Mouse (Mus musculus): Measurements from ENCODE around the gene H2-DMb1. TPM values are rescaled to one million over a fixed set of nuclear protein-coding genes. Genes with fewer than 3 reads are reported as not detected.

The H2-DMb1 gene
- polyA plus RNA-seq, 1 experiment from 2014 or later = 0.29 TPM

DNA sequence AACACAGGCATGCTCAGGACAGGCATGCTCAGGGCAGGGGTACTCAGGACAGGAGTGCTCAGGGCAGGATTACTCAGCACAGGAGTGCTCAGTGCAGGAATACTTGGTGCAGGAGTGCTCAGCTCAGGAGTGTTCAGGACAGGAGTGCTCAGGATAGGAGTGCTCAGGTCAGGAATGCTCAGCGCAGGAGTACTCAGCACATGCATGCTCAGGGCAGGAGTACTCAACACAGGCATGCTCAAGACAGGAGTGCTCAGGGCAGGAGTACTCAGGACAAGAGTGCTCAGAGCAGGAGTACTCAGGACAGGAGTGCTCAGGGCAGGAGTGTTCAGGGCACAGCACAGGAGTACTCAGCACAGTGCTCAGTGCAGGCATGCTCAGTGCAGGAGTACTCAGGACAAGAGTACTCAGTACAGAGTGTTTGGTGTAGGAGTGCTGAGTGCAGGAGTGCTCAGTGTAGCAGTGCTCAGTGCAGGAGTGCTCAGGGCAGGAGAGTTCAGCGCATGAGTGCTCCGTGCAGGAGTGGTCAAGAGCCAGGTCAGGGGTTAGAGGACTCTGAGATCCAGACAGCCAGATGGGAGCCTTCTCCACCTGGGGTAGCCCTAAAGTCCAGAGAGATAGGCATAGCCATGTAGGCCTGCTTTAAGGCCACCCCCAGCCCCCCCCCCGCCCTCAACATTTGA lies 50.0 kb downstream of the H2-DMb1 start:
- no peak overlapping the region for H3K27ac ChIP-seq (ENCODE audit: low read depth, low read length)
- H3K4me2 ChIP-seq = no peak overlapping the region
- no peak overlapping the region for H3K4me3 ChIP-seq (ENCODE audit: low read depth, low read length)
- WGBS (ENCODE audit: insufficient replicate concordance) = 74% methylated on average over 4 of the region's 4 CpGs
- H3K27me3 ChIP-seq (ENCODE audit: control insufficient read depth, insufficient read depth, low read length) = peaks cover 60% of the 10 kb centered on the region
- no peak overlapping the region for H3K9ac ChIP-seq (ENCODE audit: low read depth, low read length)
- ATAC-seq (replicated peaks; ENCODE audit: insufficient number of reproducible peaks, low FRiP score, low TSS enrichment) = no peak
- H3K36me3 ChIP-seq (ENCODE audit: control insufficient read depth, insufficient read depth, low read length) = no peaks in the 10 kb centered on the region
- no peaks in the 10 kb centered on the region for H3K9me3 ChIP-seq (replicated peaks; ENCODE audit: control insufficient read depth, low read length)
- H3K4me1 ChIP-seq (ENCODE audit: control insufficient read depth, insufficient read depth, low read length) = peaks cover 11% of the 10 kb centered on the region; the same call in 1 of the 2 replicates

- H3K27ac ChIP-seq (ENCODE audit: low read depth, low read length) = no peak within 1 kb of the TSS
- H3K9me3 ChIP-seq (replicated peaks; ENCODE audit: control insufficient read depth, low read length) = no peaks in the 10 kb centered on the region
- H3K27me3 ChIP-seq (ENCODE audit: control insufficient read depth, insufficient read depth, low read length) = peaks cover 58% of the 10 kb centered on the region
- H3K36me3 ChIP-seq (ENCODE audit: control insufficient read depth, insufficient read depth, low read length) = no peaks in the 10 kb centered on the region
- peak within 1 kb of the TSS; percentile 97 for H3K4me2 ChIP-seq
- no peak for ATAC-seq (replicated peaks; ENCODE audit: insufficient number of reproducible peaks, low FRiP score, low TSS enrichment)
- 58% methylated on average over 5 of the region's 5 CpGs for WGBS (ENCODE audit: insufficient replicate concordance)
- peaks cover 11% of the 10 kb centered on the region; the same call in 1 of the 2 replicates for H3K4me1 ChIP-seq (ENCODE audit: control insufficient read depth, insufficient read depth, low read length)
- peak within 1 kb of the TSS; percentile 63; the same call in 1 of the 2 replicates for H3K9ac ChIP-seq (ENCODE audit: low read depth, low read length)
- H3K4me3 ChIP-seq (ENCODE audit: low read depth, low read length) = peak within 1 kb of the TSS; percentile 81
These were observed 50.6 kb downstream of the H2-DMb1 start, which contains the start of gene Tap2 for GRCm38 (mm10) chr17:34203444-34203843. Gene Tap2 (plus strand): TSS chr17:34203527.

- H3K27me3 ChIP-seq (ENCODE audit: control insufficient read depth, insufficient read depth, low read length) = peaks cover 48% of the 10 kb centered on the region
- H3K4me3 ChIP-seq (ENCODE audit: low read depth, low read length) = peak overlapping the region; percentile 81
- H3K36me3 ChIP-seq (ENCODE audit: control insufficient read depth, insufficient read depth, low read length) = no peaks in the 10 kb centered on the region
- ATAC-seq (replicated peaks; ENCODE audit: insufficient number of reproducible peaks, low FRiP score, low TSS enrichment) = no peak
- H3K9ac ChIP-seq (ENCODE audit: low read depth, low read length) = peak overlapping the region; percentile 63
- no peak overlapping the region for H3K27ac ChIP-seq (ENCODE audit: low read depth, low read length)
- peak overlapping the region; percentile 97 for H3K4me2 ChIP-seq
- 1% methylated on average over 44 of the region's 44 CpGs for WGBS (ENCODE audit: insufficient replicate concordance)
- H3K9me3 ChIP-seq (replicated peaks; ENCODE audit: control insufficient read depth, low read length) = no peaks in the 10 kb centered on the region
- H3K4me1 ChIP-seq (ENCODE audit: control insufficient read depth, insufficient read depth, low read length) = peaks cover 11% of the 10 kb centered on the region; the same call in 1 of the 2 replicates
These were observed 51.6 kb downstream of the H2-DMb1 start for GRCm38 (mm10) chr17:34204303-34205010.

DNA sequence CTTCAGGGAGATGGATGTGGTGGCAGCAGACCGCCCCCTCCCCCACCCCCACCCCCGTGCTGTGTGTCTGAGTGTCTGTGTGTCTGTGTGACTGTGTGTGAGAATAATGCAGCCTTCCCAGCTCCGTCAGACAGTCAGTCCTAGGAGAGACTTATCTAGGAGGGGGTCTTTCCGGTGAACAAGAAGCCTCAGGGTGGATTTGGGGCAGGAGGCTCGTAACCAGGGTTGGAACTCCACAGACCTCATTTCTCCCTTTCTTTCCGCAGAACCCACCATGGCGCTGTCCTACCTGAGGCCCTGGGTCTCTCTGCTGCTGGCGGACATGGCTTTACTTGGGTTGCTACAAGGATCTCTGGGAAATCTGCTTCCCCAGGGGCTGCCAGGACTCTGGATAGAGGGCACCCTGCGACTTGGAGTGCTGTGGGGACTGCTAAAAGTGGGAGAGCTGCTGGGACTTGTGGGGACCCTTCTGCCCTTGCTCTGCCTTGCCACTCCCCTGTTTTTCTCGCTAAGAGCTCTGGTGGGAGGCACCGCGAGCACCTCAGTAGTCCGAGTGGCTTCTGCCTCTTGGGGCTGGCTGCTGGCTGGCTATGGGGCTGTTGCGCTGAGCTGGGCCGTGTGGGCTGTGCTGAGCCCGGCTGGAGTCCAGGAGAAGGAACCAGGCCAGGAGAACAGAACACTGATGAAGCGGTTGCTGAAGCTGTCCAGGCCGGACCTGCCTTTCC lies 52.3 kb downstream of the H2-DMb1 start:
- no peak; the same call in 1 of the 2 replicates for ATAC-seq (replicated peaks; ENCODE audit: insufficient number of reproducible peaks, low FRiP score, low TSS enrichment)
- Histone ChIP-seq H3K9ac (ENCODE audit: low read depth, low read length) (peak overlapping the region; percentile 63), H3K36me3 (ENCODE audit: control insufficient read depth, insufficient read depth, low read length) (no peaks in the 10 kb centered on the region), H3K4me1 (ENCODE audit: control insufficient read depth, insufficient read depth, low read length) (peaks cover 11% of the 10 kb centered on the region; the same call in 1 of the 2 replicates), H3K4me2 (peak overlapping the region; percentile 97), H3K9me3 (replicated peaks; ENCODE audit: control insufficient read depth, low read length) (no peaks in the 10 kb centered on the region; the same call in 1 of the 2 replicates), H3K4me3 (ENCODE audit: low read depth, low read length) (peak overlapping the region; percentile 81), H3K27ac (ENCODE audit: low read depth, low read length) (no peak overlapping the region), H3K27me3 (ENCODE audit: control insufficient read depth, insufficient read depth, low read length) (peaks cover 45% of the 10 kb centered on the region)
- 12% methylated on average over 18 of the region's 18 CpGs for WGBS (ENCODE audit: insufficient replicate concordance)

GRCm38 (mm10) chr17:34205746-34206176 lies 52.9 kb downstream of the H2-DMb1 start:
- H3K9ac ChIP-seq (ENCODE audit: low read depth, low read length) = no peak overlapping the region
- ATAC-seq (replicated peaks; ENCODE audit: insufficient number of reproducible peaks, low FRiP score, low TSS enrichment) = no peak

DNA sequence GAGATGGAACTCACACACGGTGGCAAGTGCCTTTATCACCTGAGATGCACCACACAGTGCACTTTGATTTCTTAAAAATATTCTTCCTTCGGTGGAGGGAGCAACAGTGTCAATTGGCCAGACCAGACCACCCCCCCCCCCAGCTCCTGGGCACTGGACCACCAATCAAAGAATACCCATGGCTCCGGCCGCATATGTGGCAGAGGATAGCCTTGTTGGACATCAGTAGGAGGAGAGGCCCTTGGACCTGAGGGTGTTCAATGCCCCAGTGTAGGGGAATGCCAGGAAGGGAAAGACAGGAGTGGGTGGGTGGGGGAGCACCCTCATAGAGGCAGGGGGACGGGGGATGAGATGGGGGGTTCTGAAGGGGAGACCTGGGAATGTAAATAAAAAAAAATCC lies 53.9 kb downstream of the H2-DMb1 start:
- H3K9ac ChIP-seq (ENCODE audit: low read depth, low read length) = no peak overlapping the region
- peaks cover 11% of the 10 kb centered on the region; the same call in 1 of the 2 replicates for H3K4me1 ChIP-seq (ENCODE audit: control insufficient read depth, insufficient read depth, low read length)
- no peak for ATAC-seq (replicated peaks; ENCODE audit: insufficient number of reproducible peaks, low FRiP score, low TSS enrichment)
- H3K36me3 ChIP-seq (ENCODE audit: control insufficient read depth, insufficient read depth, low read length) = no peaks in the 10 kb centered on the region
- no peak overlapping the region for H3K4me2 ChIP-seq
- no peak overlapping the region for H3K4me3 ChIP-seq (ENCODE audit: low read depth, low read length)
- WGBS (ENCODE audit: insufficient replicate concordance) = 77% methylated on average over 5 of the region's 5 CpGs
- H3K27ac ChIP-seq (ENCODE audit: low read depth, low read length) = no peak overlapping the region
- peaks cover 46% of the 10 kb centered on the region for H3K27me3 ChIP-seq (ENCODE audit: control insufficient read depth, insufficient read depth, low read length)
- H3K9me3 ChIP-seq (replicated peaks; ENCODE audit: control insufficient read depth, low read length) = no peaks in the 10 kb centered on the region; the same call in 1 of the 2 replicates

More at GRCm38 (mm10) chr17:34205746-34206176, 52.9 kb downstream of the H2-DMb1 start:
- no peak overlapping the region for H3K27ac ChIP-seq (ENCODE audit: low read depth, low read length)
- 11% methylated on average over 9 of the region's 9 CpGs for WGBS (ENCODE audit: insufficient replicate concordance)
- H3K4me1 ChIP-seq (ENCODE audit: control insufficient read depth, insufficient read depth, low read length) = peaks cover 11% of the 10 kb centered on the region; the same call in 1 of the 2 replicates
- H3K9me3 ChIP-seq (replicated peaks; ENCODE audit: control insufficient read depth, low read length) = no peaks in the 10 kb centered on the region; the same call in 1 of the 2 replicates
- H3K36me3 ChIP-seq (ENCODE audit: control insufficient read depth, insufficient read depth, low read length) = no peaks in the 10 kb centered on the region
- peak overlapping the region; percentile 81 for H3K4me3 ChIP-seq (ENCODE audit: low read depth, low read length)
- peaks cover 44% of the 10 kb centered on the region for H3K27me3 ChIP-seq (ENCODE audit: control insufficient read depth, insufficient read depth, low read length)
- peak overlapping the region; percentile 97 for H3K4me2 ChIP-seq

GRCm38 (mm10) chr17:34207456-34207855 lies 54.6 kb downstream of the H2-DMb1 start:
- Histone ChIP-seq H3K27ac (ENCODE audit: low read depth, low read length) (no peak overlapping the region), H3K9me3 (replicated peaks; ENCODE audit: control insufficient read depth, low read length) (no peaks in the 10 kb centered on the region; the same call in 1 of the 2 replicates), H3K4me1 (ENCODE audit: control insufficient read depth, insufficient read depth, low read length) (peaks cover 11% of the 10 kb centered on the region; the same call in 1 of the 2 replicates), H3K4me3 (ENCODE audit: low read depth, low read length) (no peak overlapping the region), H3K9ac (ENCODE audit: low read depth, low read length) (no peak overlapping the region), H3K4me2 (no peak overlapping the region), H3K36me3 (ENCODE audit: control insufficient read depth, insufficient read depth, low read length) (no peaks in the 10 kb centered on the region), H3K27me3 (ENCODE audit: control insufficient read depth, insufficient read depth, low read length) (peaks cover 52% of the 10 kb centered on the region)
- no peak for ATAC-seq (replicated peaks; ENCODE audit: insufficient number of reproducible peaks, low FRiP score, low TSS enrichment)
- WGBS (ENCODE audit: insufficient replicate concordance) = 56% methylated on average over 3 of the region's 3 CpGs

DNA sequence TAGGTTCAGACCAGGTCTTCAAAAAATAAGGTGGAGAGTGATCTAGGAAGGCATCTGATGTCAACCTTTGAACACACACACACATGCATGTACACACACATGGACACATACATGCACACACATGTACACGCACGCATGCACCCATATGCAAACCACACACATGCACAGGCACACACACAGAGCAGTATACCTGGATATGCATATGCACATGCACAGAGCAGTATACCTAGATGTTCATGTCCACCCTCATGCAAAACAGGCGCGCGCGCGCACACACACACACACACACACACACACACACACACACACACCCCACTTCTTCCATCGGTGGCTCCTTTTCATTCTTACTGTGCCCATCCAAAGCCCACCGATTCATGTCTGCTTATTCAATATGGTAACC lies 55.0 kb downstream of the H2-DMb1 start:
- Histone ChIP-seq H3K4me1 (ENCODE audit: control insufficient read depth, insufficient read depth, low read length) (peaks cover 11% of the 10 kb centered on the region; the same call in 1 of the 2 replicates), H3K27ac (ENCODE audit: low read depth, low read length) (no peak overlapping the region), H3K36me3 (ENCODE audit: control insufficient read depth, insufficient read depth, low read length) (no peaks in the 10 kb centered on the region), H3K27me3 (ENCODE audit: control insufficient read depth, insufficient read depth, low read length) (peaks cover 56% of the 10 kb centered on the region), H3K9ac (ENCODE audit: low read depth, low read length) (no peak overlapping the region), H3K4me2 (no peak overlapping the region), H3K9me3 (replicated peaks; ENCODE audit: control insufficient read depth, low read length) (no peaks in the 10 kb centered on the region; the same call in 1 of the 2 replicates), H3K4me3 (ENCODE audit: low read depth, low read length) (no peak overlapping the region)
- no peak for ATAC-seq (replicated peaks; ENCODE audit: insufficient number of reproducible peaks, low FRiP score, low TSS enrichment)
- 94% methylated on average over 9 of the region's 9 CpGs for WGBS (ENCODE audit: insufficient replicate concordance)
